Mouse (Mus musculus) liver, postnatal 0 days (tissue): ENCODE measurements at regions not wholly inside any gene's neighbourhood (a gene's known extent, or its start where the extent isn't known, plus 50 kb on each side); places are given as distances from the start of the nearest gene placed in this dataset.

Experiments used
- CTCF ChIP-seq: sonication (generic); IDR thresholded peaks from 2 replicates; pipeline ENCODE4 v1.5.1; 2016; ENCODE audit warnings: antibody characterized with exemption, low read depth
- EP300 ChIP-seq: IDR thresholded peaks from 2 replicates; pipeline ENCODE4 v1.6.1; 2016; ENCODE audit warnings: antibody characterized with exemption, low read depth, mild to moderate bottlenecking

DNA sequence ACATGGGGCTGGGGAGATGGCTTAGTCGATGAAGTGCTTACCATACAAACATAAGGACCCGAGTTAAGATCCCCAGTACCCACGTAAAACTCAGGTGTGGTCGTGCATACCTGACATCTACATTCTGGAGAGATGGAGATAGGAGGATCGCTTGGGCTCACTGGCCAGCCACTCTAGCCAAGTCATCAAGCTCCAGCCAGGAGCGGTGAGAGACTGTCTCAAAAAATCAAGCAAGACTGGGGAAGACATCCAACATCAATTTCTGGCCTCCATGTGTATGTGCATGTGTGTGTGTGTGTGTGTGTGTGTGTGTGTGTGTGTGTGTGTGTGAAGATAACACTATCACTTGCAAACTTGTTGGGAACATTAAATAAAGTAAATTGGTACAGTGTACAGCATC is 104.6 kb upstream of the Ypel5 start:
- TF ChIP-seq CTCF (no peak), EP300 (no peak)
